Mouse (Mus musculus) megakaryocyte, embryonic 14.5 days (primary cell): ENCODE results near the gene Ptpn1.

Experiments used
- FLI1 ChIP-seq: IDR thresholded peaks from 2 replicates; pipeline ENCODE4 v1.6.1; 2012; ENCODE audit warnings: low read length, inconsistent platforms, mixed read lengths
- GATA1 ChIP-seq: IDR thresholded peaks from 3 replicates; pipeline ENCODE4 v1.6.1; 2012; ENCODE audit warnings: mixed read lengths, low read length, inconsistent platforms, borderline replicate concordance

GRCm38 (mm10) chr2:167958843-167959242 lies 27.0 kb downstream of the Ptpn1 start:
- no peak for TF ChIP-seq GATA1
- TF ChIP-seq FLI1 = no peak
